Mouse (Mus musculus) midbrain, embryonic 15.5 days (tissue): Measurements from ENCODE around the gene Pkib. TPM values are rescaled to one million over a fixed set of nuclear protein-coding genes. Genes with fewer than 3 reads are reported as not detected.
A peak's percentile ranks its signal among the peaks of the same experiment; 100 is the strongest.

ENCODE experiments used
- ATAC-seq: fragments of 200-750 bp; cut with Nextera tagmentation; replicated peaks from 2 replicates; pipeline ENCODE4 v1.8.0; 2017; ENCODE audit warnings: moderate TSS enrichment
- H3K27ac ChIP-seq: fragments of 300-500 bp; sonication (generic); 2 replicates; pipeline ENCODE4 v1.5.1; 2015; ENCODE audit warnings: mild to moderate bottlenecking, inconsistent platforms
- H3K27me3 ChIP-seq: fragments of 300-500 bp; sonication (generic); replicated peaks from 2 replicates; pipeline ENCODE4 v1.6.1; 2015; ENCODE audit warnings: inconsistent platforms
- H3K36me3 ChIP-seq: fragments of 300-500 bp; sonication (generic); replicated peaks from 2 replicates; pipeline ENCODE4 v1.6.1; 2015; ENCODE audit warnings: inconsistent platforms
- H3K4me1 ChIP-seq: fragments of 300-500 bp; sonication (generic); 2 replicates; pipeline ENCODE4 v1.6.1; 2015; ENCODE audit warnings: inconsistent platforms
- H3K4me2 ChIP-seq: fragments of 300-500 bp; sonication (generic); 2 replicates; pipeline ENCODE4 v1.6.1; 2015; ENCODE audit warnings: inconsistent platforms, mild to moderate bottlenecking, moderate library complexity
- H3K4me3 ChIP-seq: fragments of 300-500 bp; sonication (generic); 2 replicates; pipeline ENCODE4 v1.5.1; 2015; ENCODE audit warnings: mild to moderate bottlenecking, inconsistent platforms
- H3K9ac ChIP-seq: fragments of 300-500 bp; sonication (generic); 2 replicates; pipeline ENCODE4 v1.6.1; 2015; ENCODE audit warnings: mild to moderate bottlenecking, inconsistent platforms
- H3K9me3 ChIP-seq: fragments of 300-500 bp; sonication (generic); 2 replicates; pipeline ENCODE4 v1.6.1; 2016; ENCODE audit warnings: inconsistent platforms
- WGBS: fragments of 180-500 bp; shearing (Covaris S2); methylation state at CpG from one replicate; pipeline ENCODE4 v1.1.7; 2015; ENCODE audit warnings: mixed read lengths; 5-methylcytosine and 5-hydroxymethylcytosine counted together
- polyA plus RNA-seq: library from polyadenylated mRNA; unstranded; fragments of >200 nt; fragmentation: Nextera tagmentation; extraction: Ambion mirVana; gene quantifications from 2 replicates; pipeline ENCODE4 v1.2.1, GENCODE M21; 2015

The Pkib gene
- polyA plus RNA-seq, 1 experiment from 2014 or later = 2.9 TPM

DNA sequence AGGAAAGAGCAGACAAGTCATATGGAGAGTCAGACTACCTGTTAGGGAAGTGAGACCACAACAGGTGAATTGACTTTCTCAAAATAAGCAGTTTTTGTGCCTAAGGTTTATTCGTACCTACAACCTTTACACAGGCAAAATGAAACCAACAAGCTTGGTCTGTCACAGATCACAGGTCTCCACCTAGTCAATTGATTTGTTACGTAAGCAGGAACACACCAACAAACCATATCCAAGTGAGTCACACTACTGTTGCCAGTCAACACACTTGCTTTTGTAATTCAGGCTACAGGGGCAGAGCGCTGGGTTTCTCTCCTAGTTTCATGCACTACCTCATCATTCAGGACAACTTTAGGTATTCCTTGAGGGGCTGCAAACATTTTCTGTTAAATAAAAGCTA lies 28.7 kb downstream of the Pkib start:
- Histone ChIP-seq H3K4me1 (no peaks in the 10 kb centered on the region), H3K36me3 (no peaks in the 10 kb centered on the region), H3K27ac (no peak overlapping the region), H3K4me3 (no peak overlapping the region), H3K4me2 (no peak overlapping the region), H3K9me3 (no peaks in the 10 kb centered on the region), H3K27me3 (no peaks in the 10 kb centered on the region), H3K9ac (no peak overlapping the region)
- 93% methylated on average over 3 of the region's 3 CpGs for WGBS
- no peak for ATAC-seq

DNA sequence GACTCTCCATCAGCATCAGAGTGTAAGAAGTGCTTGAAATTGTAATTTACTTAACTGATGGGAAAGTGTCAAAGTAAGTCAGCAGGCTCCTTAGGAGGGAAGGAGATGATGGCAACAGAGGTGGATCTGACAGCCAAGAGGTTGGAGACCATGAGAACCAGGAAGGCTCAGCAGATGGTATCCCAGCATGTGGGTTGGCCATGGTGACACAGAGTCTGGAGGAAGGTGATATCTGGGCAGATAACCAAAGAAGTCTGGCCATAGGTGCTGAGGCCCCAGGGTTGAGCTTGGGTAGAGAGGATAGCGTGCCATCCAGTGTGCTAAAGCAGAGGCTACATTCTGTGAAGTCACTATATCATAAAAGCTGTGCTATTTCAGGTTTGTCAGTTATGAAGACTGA lies 32.0 kb downstream of the Pkib start:
- no peaks in the 10 kb centered on the region for H3K27me3 ChIP-seq
- no peak overlapping the region for H3K9ac ChIP-seq
- H3K27ac ChIP-seq = no peak overlapping the region
- H3K4me3 ChIP-seq = no peak overlapping the region
- no peaks in the 10 kb centered on the region for H3K4me1 ChIP-seq
- ATAC-seq = no peak
- H3K36me3 ChIP-seq = no peaks in the 10 kb centered on the region
- no peaks in the 10 kb centered on the region for H3K9me3 ChIP-seq
- WGBS = 91% methylated on average over 1 of the region's 1 CpGs
- no peak overlapping the region for H3K4me2 ChIP-seq

DNA sequence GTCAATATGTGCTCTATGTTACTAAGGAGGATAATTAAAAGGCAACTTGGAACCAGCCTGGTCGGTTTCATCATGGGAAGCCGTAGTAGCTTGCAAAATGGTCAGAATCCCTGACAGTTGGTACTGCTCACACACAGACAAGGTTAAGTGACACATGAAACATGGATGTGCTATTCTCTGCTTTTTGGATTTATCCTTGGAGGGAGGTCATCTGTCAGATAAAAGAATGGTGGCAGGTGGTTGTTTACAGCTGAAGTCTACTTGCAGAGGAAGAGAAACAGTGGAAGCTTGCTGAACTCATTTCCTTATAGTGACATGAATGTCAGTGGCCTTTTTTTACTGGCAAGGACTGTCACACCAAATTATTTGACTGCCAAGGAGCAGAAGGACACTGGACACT lies 32.5 kb downstream of the Pkib start:
- H3K9me3 ChIP-seq = no peaks in the 10 kb centered on the region
- H3K27ac ChIP-seq = no peak overlapping the region
- H3K27me3 ChIP-seq = no peaks in the 10 kb centered on the region
- H3K36me3 ChIP-seq = no peaks in the 10 kb centered on the region
- 93% methylated on average over 2 of the region's 2 CpGs for WGBS
- no peak overlapping the region for H3K9ac ChIP-seq
- no peak overlapping the region for H3K4me2 ChIP-seq
- H3K4me3 ChIP-seq = no peak overlapping the region
- no peaks in the 10 kb centered on the region for H3K4me1 ChIP-seq
- no peak for ATAC-seq

DNA sequence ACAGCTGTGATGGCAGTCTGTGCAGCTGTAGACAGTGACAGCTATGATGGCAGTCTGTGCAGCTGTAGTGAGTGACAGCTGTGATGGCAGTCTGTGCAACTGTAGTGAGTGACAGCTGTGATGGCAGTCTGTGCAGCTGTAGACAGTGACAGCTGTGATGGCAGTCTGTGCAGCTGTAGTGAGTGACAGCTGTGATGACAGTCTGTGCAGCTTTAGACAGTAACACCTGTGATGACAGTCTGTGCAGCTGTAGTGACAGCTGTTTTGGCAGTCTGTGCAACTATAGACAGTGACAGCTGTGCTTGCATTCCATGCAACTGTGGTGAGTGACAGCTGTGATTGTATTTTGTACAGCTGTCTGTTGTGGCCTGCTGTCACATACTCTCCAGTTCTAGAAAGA lies 44.0 kb downstream of the Pkib start:
- H3K4me1 ChIP-seq = no peaks in the 10 kb centered on the region
- H3K27ac ChIP-seq = no peak overlapping the region
- no peak overlapping the region for H3K9ac ChIP-seq
- no peaks in the 10 kb centered on the region for H3K27me3 ChIP-seq
- no peaks in the 10 kb centered on the region for H3K36me3 ChIP-seq
- H3K4me2 ChIP-seq = no peak overlapping the region
- ATAC-seq = no peak
- H3K4me3 ChIP-seq = no peak overlapping the region
- no peaks in the 10 kb centered on the region for H3K9me3 ChIP-seq

DNA sequence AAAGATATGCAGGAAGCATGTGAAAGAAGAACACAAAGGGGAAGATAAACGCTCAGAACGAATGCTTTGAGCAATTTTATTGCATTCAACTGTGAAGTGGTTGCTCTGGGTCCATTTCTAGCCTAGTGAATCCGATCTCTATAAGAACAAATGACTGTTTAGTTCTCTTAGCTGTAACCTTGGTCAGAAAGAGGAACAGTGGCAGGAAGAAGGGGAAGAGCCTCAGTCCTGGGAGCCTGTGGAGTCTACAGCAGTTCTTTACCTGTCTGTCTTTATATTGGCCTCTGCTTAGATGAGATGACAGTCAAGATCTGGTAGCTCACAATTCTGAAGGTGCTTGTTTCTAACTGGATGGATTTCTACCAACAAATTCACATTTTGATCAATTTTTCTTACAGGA lies 56.2 kb downstream of the Pkib start:
- H3K4me1 ChIP-seq = no peaks in the 10 kb centered on the region
- H3K4me2 ChIP-seq = no peak overlapping the region
- 82% methylated on average over 3 of the region's 3 CpGs for WGBS
- no peaks in the 10 kb centered on the region for H3K27me3 ChIP-seq
- H3K9me3 ChIP-seq = no peaks in the 10 kb centered on the region
- H3K27ac ChIP-seq = no peak overlapping the region
- H3K4me3 ChIP-seq = no peak overlapping the region
- H3K9ac ChIP-seq = no peak overlapping the region
- no peak for ATAC-seq
- H3K36me3 ChIP-seq = no peaks in the 10 kb centered on the region

DNA sequence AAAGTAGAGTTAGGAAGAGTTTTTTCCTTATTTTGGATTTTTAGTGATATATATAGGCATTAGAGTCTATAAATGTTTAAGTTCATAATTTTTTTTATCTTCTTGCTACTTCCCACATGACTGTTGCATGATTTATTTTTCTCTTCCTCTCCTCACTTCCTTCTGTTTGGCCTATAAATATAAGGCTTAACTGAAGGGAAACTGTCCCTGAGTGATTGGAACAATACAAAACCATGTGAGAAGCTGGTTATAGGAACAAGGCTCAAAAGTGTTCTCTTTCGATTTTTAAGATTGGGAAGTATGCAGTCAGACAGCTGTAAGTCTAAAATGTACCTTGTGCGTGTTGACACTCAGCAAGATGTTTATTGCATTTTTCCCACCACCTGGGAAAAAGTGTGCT lies 58.4 kb downstream of the Pkib start:
- no peaks in the 10 kb centered on the region for H3K36me3 ChIP-seq
- H3K27ac ChIP-seq = no peak overlapping the region
- H3K9ac ChIP-seq = no peak overlapping the region
- 82% methylated on average over 2 of the region's 2 CpGs for WGBS
- no peaks in the 10 kb centered on the region for H3K4me1 ChIP-seq
- no peak overlapping the region for H3K4me3 ChIP-seq
- no peaks in the 10 kb centered on the region for H3K27me3 ChIP-seq
- H3K9me3 ChIP-seq = no peaks in the 10 kb centered on the region
- H3K4me2 ChIP-seq = no peak overlapping the region
- no peak for ATAC-seq

DNA sequence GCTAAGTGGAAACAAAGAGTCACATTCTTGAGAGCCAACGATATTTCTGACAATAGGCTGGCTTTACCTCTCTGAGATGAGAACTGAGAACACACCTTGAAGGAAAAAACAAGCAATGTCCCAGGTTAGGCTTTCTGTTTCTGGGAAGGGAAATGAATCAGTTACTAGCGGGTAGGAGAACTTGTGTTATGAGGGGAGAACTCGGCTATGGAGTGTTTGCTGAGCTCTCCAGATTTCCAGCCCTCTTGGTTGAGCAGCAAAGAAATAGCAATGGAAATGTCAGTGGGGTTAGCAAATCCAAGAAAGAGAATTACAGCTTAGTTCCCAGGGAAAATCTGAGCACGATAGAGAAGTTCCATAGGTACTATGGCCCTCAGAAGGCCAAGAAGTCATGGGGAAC lies 70.5 kb downstream of the Pkib start:
- no peak overlapping the region for H3K9ac ChIP-seq
- no peak overlapping the region for H3K27ac ChIP-seq
- no peaks in the 10 kb centered on the region for H3K27me3 ChIP-seq
- WGBS = 80% methylated on average over 4 of the region's 4 CpGs
- H3K9me3 ChIP-seq = no peaks in the 10 kb centered on the region
- no peak overlapping the region for H3K4me3 ChIP-seq
- H3K36me3 ChIP-seq = no peaks in the 10 kb centered on the region
- H3K4me2 ChIP-seq = no peak overlapping the region
- ATAC-seq = no peak
- H3K4me1 ChIP-seq = no peaks in the 10 kb centered on the region

DNA sequence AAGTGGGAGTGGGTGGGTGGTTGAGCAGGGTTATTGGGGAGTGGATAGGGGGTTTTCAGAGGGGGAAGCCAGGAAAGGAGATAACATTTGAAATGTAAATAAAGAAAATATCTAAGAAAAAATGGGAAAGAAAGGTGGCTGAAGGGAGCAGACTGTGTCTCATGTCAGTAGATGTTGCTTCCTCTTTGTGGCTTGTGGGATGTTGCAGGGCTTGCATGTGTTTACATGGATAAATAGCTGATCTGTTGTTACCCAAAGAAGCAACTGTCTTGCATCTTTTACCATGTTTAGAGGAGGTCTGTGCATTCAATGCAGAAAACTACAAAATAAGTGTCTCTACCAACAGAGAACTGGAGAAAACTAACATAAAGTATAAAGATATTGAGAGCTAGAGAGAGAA lies 89.3 kb downstream of the Pkib start:
- no peaks in the 10 kb centered on the region for H3K9me3 ChIP-seq
- no peak overlapping the region for H3K27ac ChIP-seq
- H3K4me2 ChIP-seq = no peak overlapping the region
- H3K4me1 ChIP-seq = no peaks in the 10 kb centered on the region
- no peak overlapping the region for H3K9ac ChIP-seq
- H3K36me3 ChIP-seq = no peaks in the 10 kb centered on the region
- no peak for ATAC-seq
- no peaks in the 10 kb centered on the region for H3K27me3 ChIP-seq
- no peak overlapping the region for H3K4me3 ChIP-seq

DNA sequence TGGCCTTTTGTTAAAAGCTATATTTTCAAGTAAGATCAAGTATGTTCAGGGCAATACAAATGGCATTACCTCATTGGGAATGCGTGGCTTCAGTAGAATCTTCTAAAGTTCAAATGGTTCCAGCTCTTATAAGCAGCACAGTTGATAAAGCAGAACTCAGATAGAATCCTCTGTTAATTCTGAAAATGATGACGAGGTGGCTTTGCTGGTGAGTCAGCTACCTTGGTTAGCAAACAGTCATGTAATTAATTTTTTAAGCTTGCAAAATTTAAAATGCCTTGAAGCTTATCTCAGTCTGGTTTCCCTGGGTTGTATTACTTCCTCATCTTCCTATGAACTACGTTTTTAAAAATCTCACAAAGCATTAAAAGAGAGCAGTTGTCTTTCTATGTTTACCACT lies 90.6 kb downstream of the Pkib start:
- no peaks in the 10 kb centered on the region for H3K36me3 ChIP-seq
- no peaks in the 10 kb centered on the region for H3K9me3 ChIP-seq
- no peak overlapping the region for H3K27ac ChIP-seq
- ATAC-seq = no peak
- no peak overlapping the region for H3K4me2 ChIP-seq
- no peak overlapping the region for H3K9ac ChIP-seq
- no peak overlapping the region for H3K4me3 ChIP-seq
- H3K27me3 ChIP-seq = no peaks in the 10 kb centered on the region
- H3K4me1 ChIP-seq = no peaks in the 10 kb centered on the region
- WGBS = 79% methylated on average over 3 of the region's 3 CpGs

DNA sequence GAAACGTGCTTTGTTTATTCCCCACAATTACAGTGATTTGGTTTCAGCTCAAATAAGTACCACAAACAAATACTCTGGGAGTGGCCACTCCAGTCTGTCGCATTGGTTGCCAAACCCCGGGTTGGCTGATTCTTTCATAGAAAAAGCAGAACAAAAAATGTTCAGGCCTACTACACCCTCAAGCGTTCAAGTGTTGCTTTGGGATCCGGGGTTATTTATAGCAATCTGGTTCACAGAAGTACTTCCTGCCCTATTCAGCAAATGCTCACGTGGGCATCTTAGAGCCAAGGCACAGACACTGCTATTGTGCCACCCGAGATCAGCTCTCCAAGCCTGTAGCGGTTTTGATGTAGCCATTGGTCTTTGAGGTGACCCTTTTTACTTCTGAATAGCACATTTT lies 95.9 kb downstream of the Pkib start:
- H3K27ac ChIP-seq = no peak overlapping the region
- no peak for ATAC-seq
- H3K4me3 ChIP-seq = no peak overlapping the region
- 80% methylated on average over 8 of the region's 8 CpGs for WGBS
- H3K27me3 ChIP-seq = no peaks in the 10 kb centered on the region
- no peaks in the 10 kb centered on the region for H3K4me1 ChIP-seq
- H3K36me3 ChIP-seq = no peaks in the 10 kb centered on the region
- H3K9ac ChIP-seq = no peak overlapping the region
- no peak overlapping the region for H3K4me2 ChIP-seq
- no peaks in the 10 kb centered on the region for H3K9me3 ChIP-seq

DNA sequence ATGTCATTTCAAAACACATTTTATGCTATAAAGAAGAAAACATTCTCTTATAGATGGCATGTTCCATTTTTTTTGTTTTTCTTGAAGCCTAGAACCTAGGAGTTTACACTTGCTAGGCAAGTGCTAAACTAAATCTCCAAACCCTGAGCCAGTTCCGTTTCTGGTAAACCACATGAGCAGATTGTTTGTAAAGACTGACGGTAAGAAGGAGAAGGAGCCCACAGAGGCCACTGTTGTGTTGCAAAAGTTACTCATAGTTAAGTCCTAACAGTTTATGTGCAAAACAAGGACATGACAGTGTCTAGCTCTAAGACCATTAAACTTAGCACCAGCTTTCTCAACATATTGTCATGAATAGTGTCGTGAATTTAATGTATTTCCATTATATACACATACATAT lies 99.9 kb downstream of the Pkib start:
- Histone ChIP-seq H3K4me1 (no peaks in the 10 kb centered on the region), H3K9ac (no peak overlapping the region), H3K9me3 (no peaks in the 10 kb centered on the region), H3K27me3 (no peaks in the 10 kb centered on the region), H3K4me2 (no peak overlapping the region), H3K27ac (no peak overlapping the region), H3K4me3 (no peak overlapping the region), H3K36me3 (no peaks in the 10 kb centered on the region)
- WGBS = 91% methylated on average over 3 of the region's 3 CpGs
- ATAC-seq = no peak

DNA sequence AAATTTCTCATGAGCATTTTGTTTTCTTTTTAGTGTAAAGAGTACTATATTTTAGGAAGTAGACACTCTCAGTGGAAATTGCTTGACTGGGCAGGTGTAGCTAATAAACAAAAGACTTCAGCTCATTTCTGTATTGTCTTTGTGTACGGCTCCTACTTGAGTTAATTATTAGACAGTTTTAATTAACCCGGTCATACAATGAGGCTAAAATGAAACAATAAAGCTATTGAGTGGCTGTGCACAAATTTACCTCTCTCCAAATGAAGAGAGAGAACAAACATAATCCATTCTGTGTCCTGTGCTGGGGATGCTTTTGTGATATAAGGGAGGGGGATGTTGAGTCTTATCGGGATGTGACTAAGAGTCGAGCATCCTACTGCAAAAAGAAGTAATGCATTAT lies 109.0 kb downstream of the Pkib start:
- Histone ChIP-seq H3K4me3 (no peak overlapping the region), H3K9me3 (no peaks in the 10 kb centered on the region), H3K4me1 (no peaks in the 10 kb centered on the region), H3K27me3 (no peaks in the 10 kb centered on the region), H3K9ac (no peak overlapping the region), H3K4me2 (no peak overlapping the region), H3K27ac (no peak overlapping the region), H3K36me3 (no peaks in the 10 kb centered on the region)
- no peak for ATAC-seq
- 68% methylated on average over 4 of the region's 4 CpGs for WGBS

DNA sequence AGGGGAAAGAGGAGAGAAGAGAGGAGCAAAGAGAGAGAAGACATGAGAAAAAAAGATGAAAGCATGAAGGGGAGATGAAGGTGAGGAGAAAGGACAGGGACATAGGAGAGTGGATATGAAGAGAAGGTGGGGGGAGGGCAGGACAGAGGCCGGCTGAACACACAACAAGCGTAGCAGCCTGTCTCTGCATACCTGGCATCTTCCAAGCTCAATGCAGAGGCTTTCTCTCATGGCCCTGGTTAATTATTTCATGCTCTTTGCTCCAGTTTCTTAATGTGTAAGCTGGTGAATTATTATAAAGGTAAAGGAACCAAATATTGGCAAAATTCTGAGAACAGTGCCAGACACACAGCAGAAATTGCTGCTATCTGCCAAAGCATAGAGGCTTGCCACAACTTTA lies 109.6 kb downstream of the Pkib start:
- Histone ChIP-seq H3K4me1 (no peaks in the 10 kb centered on the region), H3K4me3 (no peak overlapping the region), H3K9me3 (no peaks in the 10 kb centered on the region), H3K9ac (no peak overlapping the region), H3K27ac (no peak overlapping the region), H3K36me3 (no peaks in the 10 kb centered on the region), H3K4me2 (no peak overlapping the region), H3K27me3 (no peaks in the 10 kb centered on the region)
- ATAC-seq = no peak
- 79% methylated on average over 2 of the region's 2 CpGs for WGBS

DNA sequence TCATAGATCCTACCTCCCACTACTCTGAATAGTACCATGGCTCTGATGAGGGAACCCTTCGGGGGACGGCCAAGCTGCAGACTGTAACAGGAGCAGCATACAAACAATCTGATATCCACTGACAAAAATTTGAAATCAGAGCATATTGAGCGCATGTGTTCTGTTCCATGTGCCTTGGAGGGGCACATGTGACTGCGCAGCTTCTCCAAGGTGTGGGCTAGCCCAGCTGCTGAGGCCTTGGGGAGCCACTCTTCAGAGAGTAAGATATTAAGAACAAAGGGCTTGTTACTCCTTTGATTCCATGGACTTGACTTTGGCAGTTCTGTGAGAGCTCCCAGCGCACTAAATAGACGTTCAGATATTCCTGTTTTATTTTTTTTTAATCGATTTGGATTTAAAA lies 111.3 kb downstream of the Pkib start:
- 69% methylated on average over 7 of the region's 7 CpGs for whole genome bisulfite sequencing
- Histone ChIP-seq H3K27me3 (no peaks in the 10 kb centered on the region), H3K4me1 (no peaks in the 10 kb centered on the region), H3K4me3 (no peak overlapping the region), H3K36me3 (no peaks in the 10 kb centered on the region), H3K9ac (no peak overlapping the region), H3K4me2 (no peak overlapping the region), H3K9me3 (no peaks in the 10 kb centered on the region), H3K27ac (no peak overlapping the region)
- ATAC-seq = peak; percentile 53
